Mouse (Mus musculus) cerebellum, postnatal 14 days (tissue): Measurements from ENCODE around the gene Atp8b4.
"Not testable (repeated sequence)": the region's sequence is repeated elsewhere in the genome, so short reads cannot be mapped to it uniquely, and the experiment has no call there.

ENCODE experiments used
- DNase-seq, 2 experiments: peaks; one replicate each; pipeline ENCODE4 v3.0.0; 2021; ENCODE audit warnings: mixed read lengths in 2 of 2

The Atp8b4 gene

DNA sequence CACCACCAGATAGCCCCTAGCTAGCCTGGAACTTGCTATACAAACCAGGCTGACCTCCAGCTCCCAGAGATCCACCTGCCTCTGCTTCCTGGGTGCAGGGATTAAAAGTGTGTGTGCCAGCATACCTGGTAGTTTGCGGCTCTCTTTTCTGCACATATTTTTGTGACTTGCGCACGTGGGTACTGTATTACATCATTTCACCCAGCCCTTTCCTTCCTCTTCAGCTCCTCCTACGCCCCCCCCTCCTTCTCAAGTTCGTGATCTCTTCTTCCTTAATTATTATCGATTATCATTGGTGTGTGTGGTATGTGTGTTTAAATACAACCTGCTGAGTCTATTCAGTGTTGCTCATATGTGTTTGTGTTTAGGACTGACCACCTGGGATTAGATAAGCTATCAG lies at the start of gene Atp8b4:
TSS of gene Atp8b4 (minus strand) at position 154 of the 400 bp plus-strand sequence.
- DNase-seq, result no peak

DNA sequence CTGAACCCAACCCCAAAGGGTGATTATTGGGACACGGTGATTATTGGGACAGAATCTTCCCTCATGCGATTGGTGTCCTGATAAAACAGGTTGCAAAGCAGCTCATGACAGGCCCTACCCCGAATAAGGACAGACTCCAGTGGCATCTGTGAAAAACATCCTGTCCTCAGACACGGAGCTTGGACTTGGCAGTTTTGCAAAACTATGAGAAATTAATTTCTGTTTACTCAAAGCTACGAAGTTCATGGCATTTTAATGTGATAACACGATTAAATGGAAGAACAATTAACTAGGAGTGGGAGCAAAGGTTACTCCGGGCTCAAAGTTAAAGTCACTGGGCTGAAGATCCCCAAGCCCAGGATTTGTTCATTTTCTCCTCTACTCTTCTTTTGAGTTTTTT lies 49.2 kb upstream of the Atp8b4 start:
- no peak for DNase-seq

DNA sequence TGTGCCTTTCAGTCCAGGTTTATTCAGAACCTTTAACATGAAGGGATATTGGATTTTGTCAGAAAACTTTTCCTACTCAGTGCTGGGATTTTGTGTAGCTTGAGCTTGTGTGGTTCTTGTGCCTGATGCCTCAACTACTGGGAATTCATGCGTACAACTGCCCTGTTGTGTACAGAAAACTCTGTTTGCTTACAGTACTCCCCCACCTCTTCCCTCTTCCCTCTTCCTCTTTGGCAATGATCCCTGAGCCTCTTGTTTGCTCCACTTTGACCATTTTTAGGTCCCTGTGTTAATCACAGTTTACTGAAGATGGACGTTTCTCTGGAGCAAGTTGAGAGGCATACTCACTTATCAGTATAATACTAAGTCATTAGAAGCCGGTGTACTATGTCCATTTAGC lies 45.9 kb upstream of the Atp8b4 start:
- no peak for DNase-seq

DNA sequence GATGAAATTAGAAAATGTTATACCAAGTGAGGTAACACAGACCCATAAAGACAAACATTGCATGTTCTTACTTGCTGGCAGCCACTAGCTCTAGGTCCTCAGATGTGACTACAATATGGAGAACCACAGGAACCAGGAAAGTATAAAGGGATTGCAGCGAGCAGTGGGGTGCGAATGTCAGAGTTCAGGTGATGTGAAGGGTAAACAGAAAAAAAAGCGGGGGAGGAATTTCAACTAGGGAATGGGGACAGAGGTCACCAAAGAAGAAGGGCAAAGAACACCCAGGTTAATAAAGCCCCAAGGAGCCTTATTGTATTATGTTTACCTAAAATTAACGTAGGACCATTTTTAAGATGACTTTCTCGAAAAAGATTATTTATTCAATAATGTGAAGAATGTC lies 44.8 kb upstream of the Atp8b4 start:
- DNase-seq, result no peak

DNA sequence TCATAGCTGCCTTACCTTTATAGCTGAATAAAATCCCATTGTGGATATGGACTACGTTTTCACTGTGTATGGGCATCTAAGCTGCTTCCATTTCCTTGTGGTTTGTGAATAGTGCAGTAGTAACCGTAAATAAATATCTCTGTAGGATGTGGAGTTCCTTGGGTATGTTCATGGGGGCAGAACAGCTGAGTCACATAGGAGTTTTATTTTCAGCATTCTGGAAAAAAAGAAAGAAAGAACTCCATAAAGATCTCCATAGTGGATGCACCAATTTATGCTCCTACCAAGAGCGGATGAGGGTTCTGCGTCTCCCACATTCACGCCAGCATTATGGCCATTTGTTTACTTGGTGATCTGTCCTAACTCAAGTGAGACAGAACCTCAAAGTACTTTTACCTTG lies 41.7 kb upstream of the Atp8b4 start:
- DNase-seq, result no peak

DNA sequence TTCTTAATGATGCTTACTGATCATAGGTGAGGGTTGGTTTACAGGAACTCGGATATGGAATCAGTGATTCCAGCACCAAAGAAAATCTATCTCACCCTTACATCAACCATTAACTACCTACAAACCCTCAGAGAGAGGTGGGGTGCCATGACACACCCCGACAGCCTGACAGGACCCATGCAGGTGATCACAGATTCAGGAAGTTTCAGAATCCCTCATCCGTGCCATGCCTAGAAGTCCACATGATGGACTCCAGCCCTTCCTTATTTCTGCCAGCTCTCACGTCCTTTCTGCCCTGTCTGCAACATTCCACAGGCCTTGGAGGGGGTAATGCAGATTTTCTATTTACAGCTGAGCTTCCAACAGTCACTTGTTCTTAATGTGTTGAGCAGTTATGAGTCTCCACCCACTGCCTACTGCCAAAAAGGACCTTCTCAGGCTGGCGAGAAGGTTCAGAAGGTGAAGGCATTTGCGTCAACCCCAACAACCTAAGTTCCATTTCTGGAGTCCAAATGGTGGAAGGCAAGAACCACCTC lies 40.0 kb upstream of the Atp8b4 start:
- no peak for DNase-seq

DNA sequence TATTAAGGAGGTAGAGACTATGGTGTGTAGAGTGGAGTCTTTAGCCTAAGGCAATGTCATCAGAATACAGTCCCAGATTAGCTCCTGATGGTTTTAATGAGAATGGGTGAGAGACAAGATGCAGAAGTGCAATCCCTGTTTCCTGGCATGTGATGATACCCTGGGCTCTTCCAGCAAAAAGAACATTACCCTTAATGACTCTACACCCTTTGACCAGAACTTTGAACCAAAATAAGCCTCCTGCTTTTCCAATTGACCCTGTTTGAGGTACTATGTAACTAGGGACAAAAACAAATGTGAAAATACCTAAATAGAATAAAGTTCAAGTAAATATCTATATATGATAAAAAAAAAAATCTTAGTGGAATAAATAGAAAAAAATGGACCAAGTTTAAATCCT lies 37.2 kb upstream of the Atp8b4 start:
- no peak for DNase-seq

DNA sequence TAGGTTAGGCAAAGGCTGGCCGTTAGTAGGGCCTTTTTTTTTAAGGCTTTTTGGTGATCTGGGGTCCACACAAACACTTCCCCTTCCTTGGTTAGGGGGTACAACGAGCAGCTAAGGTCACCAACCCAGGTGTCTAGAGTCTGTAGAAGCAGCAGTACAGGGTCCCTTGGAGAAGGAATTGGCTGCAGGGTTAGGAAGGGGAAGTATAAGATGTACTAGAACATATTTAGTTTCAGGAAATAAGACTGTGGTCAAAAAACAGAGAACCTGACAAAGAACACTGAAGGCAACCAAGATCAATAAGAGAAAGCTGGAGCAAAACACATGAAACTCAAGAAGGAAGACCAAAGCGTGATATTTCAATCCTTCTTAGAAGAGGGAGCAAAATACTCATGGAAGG lies 30.1 kb upstream of the Atp8b4 start:
- DNase-seq, result no peak

DNA sequence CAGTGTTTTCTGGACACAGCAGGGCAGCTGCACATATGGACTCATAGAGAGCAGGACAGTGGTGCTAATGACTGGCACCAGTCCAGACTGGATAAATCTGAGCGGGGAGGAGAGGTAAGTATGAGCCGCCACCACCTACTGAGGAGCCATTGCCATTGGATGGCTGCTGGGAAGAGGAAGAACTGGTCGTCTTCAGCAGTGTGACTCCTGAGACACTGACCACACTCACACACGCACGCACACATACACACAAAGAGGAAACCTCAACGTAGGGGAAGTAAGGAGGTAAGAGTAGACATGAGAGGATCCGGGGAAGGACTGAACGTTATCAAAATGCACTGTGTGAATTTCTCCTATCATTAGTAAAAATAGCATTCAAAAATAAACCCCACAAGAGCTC lies 27.0 kb upstream of the Atp8b4 start:
- DNase-seq, result no peak

DNA sequence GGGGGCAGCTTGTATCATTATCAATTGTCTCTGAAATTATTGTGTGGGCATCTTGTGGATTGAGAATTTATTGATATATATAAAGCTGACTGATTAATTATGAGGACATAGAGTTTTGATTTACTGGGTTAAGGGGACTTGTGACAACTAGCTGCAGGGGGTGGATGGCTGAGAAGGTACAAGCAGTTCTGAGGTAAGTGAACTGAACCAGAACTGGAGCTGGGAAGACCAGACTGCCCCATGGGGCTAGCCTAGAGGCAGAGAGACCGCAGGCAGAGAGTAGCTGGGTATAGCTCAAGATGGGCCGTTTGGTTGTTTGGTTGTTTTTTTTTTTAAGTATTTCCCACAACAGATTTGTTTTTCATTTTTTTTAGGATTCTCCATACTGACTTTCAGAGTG lies 23.8 kb upstream of the Atp8b4 start:
- DNase-seq, result no peak

DNA sequence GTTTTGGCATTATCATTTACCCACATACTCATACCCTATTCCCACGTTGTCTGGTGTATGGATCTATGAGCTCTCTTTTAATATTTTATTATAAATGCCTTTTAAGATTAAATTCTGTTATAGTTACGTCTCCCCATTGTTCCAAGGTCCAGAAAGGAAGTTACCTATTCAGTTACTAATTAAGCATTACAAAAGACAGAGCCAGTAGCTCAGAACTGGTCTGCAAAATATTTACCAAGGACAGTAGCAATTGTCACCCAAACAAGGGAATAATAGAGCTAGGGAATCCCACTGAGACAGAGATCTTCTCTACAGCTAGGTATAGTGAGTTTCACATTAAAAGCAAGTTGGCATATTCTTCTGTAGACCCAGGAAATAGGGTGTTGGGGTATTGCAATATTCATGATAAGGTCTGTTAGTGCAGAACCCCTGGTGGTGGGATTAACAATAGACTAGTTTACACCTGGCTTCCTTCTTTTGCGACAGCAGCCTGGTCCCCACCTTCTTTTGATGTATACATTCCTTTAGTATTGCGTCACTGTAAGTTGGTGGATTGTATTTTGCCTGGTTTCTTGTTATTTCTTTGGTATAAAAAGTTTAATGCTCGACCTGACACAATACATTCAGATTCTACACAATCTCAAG lies 22.7 kb upstream of the Atp8b4 start:
- not testable (repeated sequence) for DNase-seq

DNA sequence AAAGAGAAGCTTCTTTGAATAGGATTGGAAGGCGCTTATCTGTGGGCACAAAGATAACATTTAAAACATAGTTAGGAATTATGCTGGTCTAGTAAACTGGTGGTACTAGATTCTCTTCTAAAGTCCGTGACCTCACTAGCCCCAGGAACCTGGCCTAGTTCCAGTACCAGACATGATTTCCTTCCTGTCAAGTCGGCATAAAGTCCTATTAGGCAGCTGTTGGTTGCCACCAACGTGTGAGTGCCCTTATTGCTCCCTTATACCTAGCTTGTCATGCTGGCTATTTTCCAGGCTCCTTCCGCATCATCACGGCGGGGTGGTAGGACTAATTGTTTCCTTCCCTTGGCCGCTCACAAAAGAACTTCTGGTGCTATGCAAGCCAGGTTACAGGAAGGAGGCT lies 21.6 kb upstream of the Atp8b4 start:
- DNase-seq, result peak; percentile 13 to 27

DNA sequence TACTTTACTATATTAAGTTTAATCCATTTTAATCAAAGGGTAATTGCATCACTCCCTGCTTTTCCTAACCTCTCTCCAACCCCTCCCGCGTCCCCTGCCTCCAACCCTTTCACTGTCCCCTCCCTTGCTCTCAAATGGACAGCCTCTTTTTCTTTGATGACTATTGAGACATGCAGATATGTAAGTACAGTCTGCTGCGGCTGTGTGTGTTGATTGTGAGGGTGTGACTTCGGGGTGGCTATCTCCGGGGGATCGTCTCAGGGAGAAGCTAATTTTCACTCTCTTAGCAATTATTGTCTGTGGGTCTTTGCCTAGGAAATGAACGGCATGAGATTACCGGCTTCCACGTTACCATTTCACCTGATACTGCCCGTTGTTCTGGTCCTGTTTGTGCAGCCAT lies 21.0 kb upstream of the Atp8b4 start:
- no peak for DNase-seq

DNA sequence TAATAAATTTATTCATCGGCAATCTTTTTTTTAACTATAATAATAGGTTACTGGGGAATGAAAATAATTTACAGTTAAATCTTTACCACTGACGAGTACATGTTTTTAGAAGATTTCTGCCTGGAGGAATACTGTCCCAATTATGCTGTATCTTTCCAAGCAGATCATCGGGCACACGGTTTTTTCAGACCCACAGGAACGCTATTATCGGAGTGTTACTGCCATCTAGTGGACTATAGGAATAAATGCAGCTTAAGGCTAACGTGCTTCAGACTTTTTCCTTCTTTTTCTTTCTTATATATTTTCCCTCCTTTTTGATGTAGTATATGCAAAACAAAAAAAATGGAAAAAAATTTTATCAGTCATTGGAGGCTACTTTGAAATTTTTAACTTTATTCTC lies 20.4 kb upstream of the Atp8b4 start:
- DNase-seq, result peak; percentile 27 to 40

DNA sequence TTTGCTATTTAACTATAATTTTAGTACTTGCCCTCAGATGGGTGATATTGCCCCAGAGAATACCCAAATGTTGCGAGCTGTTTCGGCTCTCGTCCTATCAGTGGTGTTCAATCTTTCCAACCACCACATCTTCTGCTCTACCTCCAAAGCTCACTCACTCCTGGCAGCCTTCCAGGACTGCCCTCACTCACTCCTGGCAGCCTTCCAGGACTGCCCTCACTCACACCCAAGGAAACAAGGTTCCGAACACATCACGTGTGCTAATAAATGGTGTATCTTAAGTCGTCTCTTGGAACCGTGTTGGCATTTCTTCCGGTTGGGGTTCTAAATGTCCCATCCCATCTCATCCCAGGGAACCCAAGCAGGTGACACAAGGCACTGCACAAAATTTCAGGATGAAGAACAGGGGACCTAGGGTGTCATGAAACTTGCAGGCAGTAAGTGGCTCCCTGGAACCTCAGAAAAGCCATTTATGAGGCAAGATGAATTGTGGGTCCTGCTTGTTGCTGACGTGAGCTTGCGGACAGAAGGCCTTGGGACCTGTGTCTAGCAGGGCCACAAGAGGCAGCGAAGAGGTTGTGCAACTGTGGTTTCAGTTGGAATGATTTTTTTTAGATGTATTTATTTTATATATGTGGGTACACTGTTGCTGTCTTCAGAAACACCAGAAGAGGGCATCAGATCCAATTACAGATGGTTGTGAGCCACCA lies 19.6 kb upstream of the Atp8b4 start:
- peak; percentile 51 to 79 for DNase-seq

DNA sequence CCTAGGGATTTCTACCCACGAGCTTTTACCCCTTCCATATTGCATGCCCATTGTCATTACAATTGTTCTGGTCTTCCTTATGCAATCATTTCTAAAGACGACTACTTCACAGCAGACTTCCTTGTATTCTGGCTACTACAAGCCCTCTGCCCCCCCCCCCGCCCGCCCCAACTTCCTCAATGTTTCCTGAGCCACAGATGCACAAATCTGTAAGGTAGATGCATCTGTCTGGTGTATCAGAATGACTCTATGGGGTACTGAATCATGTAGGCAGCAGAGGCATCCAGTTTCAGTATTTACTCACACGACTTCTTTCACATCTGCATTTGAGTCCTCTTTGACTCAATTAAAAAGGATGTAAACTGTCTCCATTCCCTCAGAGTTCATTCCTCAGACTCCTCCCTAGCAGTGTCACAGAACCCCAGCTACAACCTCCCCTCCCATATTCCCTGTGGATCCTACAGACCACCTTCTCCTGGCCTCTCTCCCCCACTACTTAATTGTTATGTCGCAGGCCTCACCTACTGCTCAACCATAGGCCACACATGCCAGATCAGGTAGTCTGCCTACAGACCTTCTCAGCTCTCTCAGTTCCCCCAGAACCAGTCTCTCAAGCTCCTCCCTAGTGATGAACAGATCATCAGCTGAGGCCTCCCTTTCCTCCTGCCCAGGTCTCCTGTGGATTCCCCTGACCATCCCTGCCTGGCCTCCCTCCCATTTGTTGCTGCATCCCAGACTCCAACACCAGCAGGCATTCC lies 14.8 kb upstream of the Atp8b4 start:
- no peak for DNase-seq

DNA sequence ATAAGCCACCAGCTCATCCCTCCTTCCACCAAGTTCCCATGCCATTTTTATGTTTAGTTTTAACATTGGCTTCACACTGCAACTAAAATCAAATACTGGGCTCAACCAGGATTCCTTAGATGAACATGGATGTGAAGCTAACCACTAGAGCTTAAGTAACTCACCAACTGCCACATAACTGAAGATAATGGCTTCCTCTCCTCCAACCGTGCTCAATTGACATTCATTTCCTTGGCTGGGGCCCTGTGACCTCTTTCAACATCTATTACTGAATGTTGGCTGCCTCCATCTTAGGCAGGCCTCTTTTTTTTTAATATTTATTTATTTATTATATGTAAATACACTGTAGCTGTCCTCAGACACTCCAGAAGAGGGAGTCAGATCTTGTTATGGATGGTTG lies 7.8 kb upstream of the Atp8b4 start:
- no peak for DNase-seq

DNA sequence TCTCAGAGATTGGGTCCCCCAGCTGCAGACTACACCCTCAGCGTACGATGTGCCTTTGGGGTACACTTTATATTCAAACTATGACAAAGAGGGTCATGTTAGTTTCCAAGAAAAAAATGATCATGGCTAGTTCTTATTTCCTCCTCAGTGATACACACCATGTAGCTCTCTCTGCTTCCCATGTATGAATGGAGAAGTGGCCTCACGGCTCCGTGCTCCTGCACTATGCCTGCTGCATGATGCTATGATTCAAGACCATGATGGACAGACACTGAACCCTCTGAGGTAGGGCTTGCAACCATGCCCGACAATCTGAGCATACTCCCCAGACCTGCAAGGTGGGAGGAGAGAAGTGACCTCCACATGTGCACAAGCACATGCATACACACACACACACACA lies 7.0 kb upstream of the Atp8b4 start:
- no peak for DNase-seq

DNA sequence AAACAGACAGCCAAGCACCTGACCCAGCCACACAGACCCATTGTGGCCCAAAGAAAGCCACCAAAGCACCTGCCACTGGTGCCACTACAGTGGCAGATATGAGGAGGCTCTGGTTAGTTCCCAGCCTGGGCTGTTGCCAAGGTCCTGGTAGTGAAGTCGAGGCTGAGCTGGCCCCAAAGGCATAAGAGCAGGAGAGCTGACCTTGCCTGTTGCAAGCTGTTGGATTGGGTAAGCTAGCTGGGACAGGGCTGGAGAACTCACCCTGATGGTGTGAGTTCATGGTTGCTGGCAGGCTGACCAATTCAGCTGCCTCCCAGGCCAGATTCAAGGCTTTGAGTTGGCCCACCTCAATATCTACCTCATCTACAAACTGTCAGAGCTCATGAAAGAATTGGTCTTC lies 4.7 kb upstream of the Atp8b4 start:
- no peak for DNase-seq

DNA sequence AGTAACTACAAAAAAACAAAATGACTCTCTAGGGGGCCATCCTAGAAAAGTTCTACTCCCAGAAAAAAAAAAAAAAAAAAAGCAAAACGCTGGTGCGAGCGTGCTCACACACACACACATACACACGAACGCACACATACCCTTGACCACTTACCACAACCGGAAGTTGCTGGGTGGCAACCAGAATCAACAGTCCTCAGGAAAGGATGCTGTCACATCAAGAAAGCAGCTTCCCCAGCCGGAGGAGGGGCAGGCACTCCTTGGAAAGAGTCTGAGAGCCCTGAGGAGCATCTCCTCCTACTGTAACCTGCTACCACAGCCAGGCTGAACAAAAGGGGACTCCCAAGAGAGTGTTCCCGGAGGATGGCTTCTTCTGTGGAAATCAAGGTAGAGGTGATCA lies 744 bp downstream of the Atp8b4 start:
- no peak for DNase-seq

DNA sequence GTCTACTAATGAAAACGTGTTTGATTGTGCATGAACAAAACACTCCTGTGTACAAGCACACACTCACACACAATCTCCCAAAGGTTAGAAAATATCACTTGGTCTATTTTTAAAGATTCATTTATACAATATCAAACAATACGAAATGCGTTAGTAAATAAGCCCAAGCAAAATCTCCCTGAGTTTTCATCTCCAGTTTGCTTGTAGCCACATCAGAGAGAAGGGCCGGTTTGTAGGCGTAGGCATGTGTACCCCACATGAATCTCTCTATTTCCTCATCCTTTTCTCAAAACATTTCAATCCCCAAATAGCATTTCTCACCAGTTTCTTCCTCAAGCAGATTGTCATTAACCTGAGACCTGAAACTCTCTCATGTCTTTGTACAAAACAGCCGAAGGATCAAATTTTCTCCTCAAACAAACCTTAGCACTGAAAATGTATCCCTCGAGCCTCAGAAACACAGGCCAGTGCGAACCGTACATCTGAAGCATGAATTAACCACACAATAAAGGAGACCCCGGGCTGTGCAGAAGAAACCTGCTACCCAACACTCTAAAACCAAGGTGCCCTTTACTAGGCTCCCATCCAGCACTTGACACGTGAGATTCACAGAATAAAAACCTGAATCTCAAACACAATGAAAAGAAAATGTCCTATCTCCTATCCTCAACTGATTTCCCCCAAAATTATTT lies 1.6 kb downstream of the Atp8b4 start:
- DNase-seq, result no peak

DNA sequence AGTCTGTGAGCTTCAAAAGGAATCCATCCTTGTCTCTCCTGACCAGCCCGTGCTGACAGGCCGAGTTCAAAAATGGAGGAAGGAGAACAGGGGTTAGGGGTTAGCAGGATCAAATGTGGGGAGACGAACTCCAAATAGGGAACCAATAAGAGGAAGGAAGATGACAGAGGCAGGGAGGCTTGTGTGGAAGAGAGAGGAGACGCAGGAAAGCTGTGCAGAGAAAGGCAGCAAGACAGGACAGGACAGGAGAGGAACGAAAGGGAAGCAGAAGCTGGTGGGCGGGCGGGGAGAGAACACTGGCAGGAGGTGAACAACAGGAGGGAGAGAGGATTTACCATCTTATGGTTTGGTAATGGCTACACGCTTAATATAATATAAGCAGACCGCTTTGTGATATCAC lies 3.6 kb downstream of the Atp8b4 start:
- no peak for DNase-seq
